Mouse (Mus musculus): ENCODE measurements around the gene Tbcb. TPM values are rescaled to one million over a fixed set of nuclear protein-coding genes. Genes with fewer than 3 reads are reported as not detected.
"Not testable (repeated sequence)": the region's sequence is repeated elsewhere in the genome, so short reads cannot be mapped to it uniquely, and the experiment has no call there.

The Tbcb gene
- polyA plus RNA-seq, 1 experiment = 73.2 TPM

GRCm38 (mm10) chr7:30188344-30189115 lies 43.5 kb downstream of the Tbcb start:
- TF ChIP-seq GATA1 (IDR thresholded peaks at IDR 0.05; ENCODE audit: borderline replicate concordance, low read length) (no peak), FLI1 (IDR thresholded peaks at IDR 0.05; ENCODE audit: low read length) (no peak)
- peaks cover 48% of the 10 kb centered on the region for H3K4me1 ChIP-seq
- H3K36me3 ChIP-seq (replicated peaks; ENCODE audit: low read length) = peaks cover 90% of the 10 kb centered on the region
- peak overlapping the region; percentile 6 for H3K4me3 ChIP-seq (replicated peaks)
- no peaks in the 10 kb centered on the region for H3K9me3 ChIP-seq
- H3K27me3 ChIP-seq (replicated peaks) = no peaks in the 10 kb centered on the region

- Histone ChIP-seq H3K4me3 (replicated peaks) (peak overlapping the region; percentile 86), H3K9me3 (no peaks in the 10 kb centered on the region), H3K4me1 (peaks cover 38% of the 10 kb centered on the region), H3K36me3 (replicated peaks; ENCODE audit: low read length) (peaks cover 63% of the 10 kb centered on the region), H3K27me3 (replicated peaks) (no peaks in the 10 kb centered on the region)
- no peak for TF ChIP-seq FLI1 (IDR thresholded peaks at IDR 0.05; ENCODE audit: low read length)
- no peak for TF ChIP-seq GATA1 (IDR thresholded peaks at IDR 0.05; ENCODE audit: borderline replicate concordance, low read length)
These were observed 47.3 kb downstream of the Tbcb start for GRCm38 (mm10) chr7:30184641-30185348.

- TF ChIP-seq GATA1 (IDR thresholded peaks at IDR 0.05; ENCODE audit: borderline replicate concordance, low read length) (peak; percentile 13; the same call in 1 of the 3 replicates), FLI1 (IDR thresholded peaks at IDR 0.05; ENCODE audit: low read length) (no peak)
- Histone ChIP-seq H3K4me3 (replicated peaks) (peak within 1 kb of the TSS; percentile 86), H3K27me3 (replicated peaks) (no peaks in the 10 kb centered on the region), H3K9me3 (no peaks in the 10 kb centered on the region), H3K4me1 (peaks cover 38% of the 10 kb centered on the region), H3K36me3 (replicated peaks; ENCODE audit: low read length) (peaks cover 56% of the 10 kb centered on the region)
These were observed 48.2 kb downstream of the Tbcb start, which contains the start of gene Cox7a1 for GRCm38 (mm10) chr7:30183879-30184289. Gene Cox7a1 (plus strand): TSS chr7:30184144.

- H3K36me3 ChIP-seq (replicated peaks; ENCODE audit: low read length) = peaks cover 56% of the 10 kb centered on the region
- H3K4me3 ChIP-seq (replicated peaks); H3K27me3 ChIP-seq (replicated peaks); H3K9me3 ChIP-seq: not testable (repeated sequence)
- H3K4me1 ChIP-seq = peaks cover 31% of the 10 kb centered on the region
These were observed 48.9 kb downstream of the Tbcb start for GRCm38 (mm10) chr7:30183189-30183588.

GRCm38 (mm10) chr7:30181929-30182328 lies 50.1 kb downstream of the Tbcb start:
- not testable (repeated sequence) for H3K9me3 ChIP-seq; H3K4me3 ChIP-seq (replicated peaks); H3K27me3 ChIP-seq (replicated peaks)
- Histone ChIP-seq H3K4me1 (peaks cover 27% of the 10 kb centered on the region), H3K36me3 (replicated peaks; ENCODE audit: low read length) (peaks cover 51% of the 10 kb centered on the region)

GRCm38 (mm10) chr7:30181308-30181707 lies 50.8 kb downstream of the Tbcb start:
- no peak for TF ChIP-seq FLI1 (IDR thresholded peaks at IDR 0.05; ENCODE audit: low read length)
- H3K4me3 ChIP-seq (replicated peaks) = no peak overlapping the region
- H3K27me3 ChIP-seq (replicated peaks) = no peaks in the 10 kb centered on the region
- peaks cover 30% of the 10 kb centered on the region for H3K4me1 ChIP-seq
- H3K9me3 ChIP-seq = no peaks in the 10 kb centered on the region
- H3K36me3 ChIP-seq (replicated peaks; ENCODE audit: low read length) = peaks cover 50% of the 10 kb centered on the region

- TF ChIP-seq GATA1 (IDR thresholded peaks at IDR 0.05; ENCODE audit: borderline replicate concordance, low read length) = no peak
- TF ChIP-seq FLI1 (IDR thresholded peaks at IDR 0.05; ENCODE audit: low read length) = no peak
- Histone ChIP-seq H3K9me3 (no peaks in the 10 kb centered on the region), H3K4me1 (peaks cover 13% of the 10 kb centered on the region), H3K4me3 (replicated peaks) (no peak overlapping the region), H3K27me3 (replicated peaks) (no peaks in the 10 kb centered on the region), H3K36me3 (replicated peaks; ENCODE audit: low read length) (peaks cover 46% of the 10 kb centered on the region)
These were observed 53.8 kb downstream of the Tbcb start for GRCm38 (mm10) chr7:30178256-30178655.

GRCm38 (mm10) chr7:30176474-30176873 lies 55.6 kb downstream of the Tbcb start:
- no peak for TF ChIP-seq GATA1 (IDR thresholded peaks at IDR 0.05; ENCODE audit: borderline replicate concordance, low read length)
- no peak for TF ChIP-seq FLI1 (IDR thresholded peaks at IDR 0.05; ENCODE audit: low read length)
- Histone ChIP-seq H3K27me3 (replicated peaks) (no peaks in the 10 kb centered on the region), H3K4me1 (peaks cover 10% of the 10 kb centered on the region), H3K9me3 (no peaks in the 10 kb centered on the region), H3K4me3 (replicated peaks) (peak overlapping the region; percentile 23), H3K36me3 (replicated peaks; ENCODE audit: low read length) (peaks cover 39% of the 10 kb centered on the region)

Other genes with a start within 250 kb of the Tbcb start
- gene Zfp568, start 248.3 kb downstream of the Tbcb start, polyA plus RNA-seq (2012; ENCODE audit: insufficient read depth, low replicate concordance) = 0.43 and 0.93 TPM in 2 replicates
- not detected in 2 replicates for gene Zfp14, start 180.9 kb downstream of the Tbcb start, polyA plus RNA-seq (2012; ENCODE audit: insufficient read depth, low replicate concordance)
- 0.21 TPM in 1 of 2 replicates, not detected in the other for gene Zfp82, start 159.4 kb downstream of the Tbcb start, polyA plus RNA-seq (2012; ENCODE audit: insufficient read depth, low replicate concordance)
- not detected in 2 replicates for gene Gm26920, start 141.9 kb downstream of the Tbcb start, polyA plus RNA-seq (2012; ENCODE audit: insufficient read depth, low replicate concordance)
- 0.37 TPM in 1 of 2 replicates, not detected in the other for gene Zfp566, start 141.7 kb downstream of the Tbcb start, polyA plus RNA-seq (2012; ENCODE audit: insufficient read depth, low replicate concordance)
- gene Zfp260, start 137.5 kb downstream of the Tbcb start, polyA plus RNA-seq (2012; ENCODE audit: insufficient read depth, low replicate concordance) = 0.26 TPM in 1 of 2 replicates, not detected in the other
- gene Zfp382, start 110.3 kb downstream of the Tbcb start, polyA plus RNA-seq (2012; ENCODE audit: insufficient read depth, low replicate concordance) = not detected in 2 replicates
- gene Zfp146, start 62.5 kb downstream of the Tbcb start, polyA plus RNA-seq (2012; ENCODE audit: insufficient read depth, low replicate concordance) = 2.6 TPM in 1 of 2 replicates, not detected in the other
- gene Cox7a1, start 48.1 kb downstream of the Tbcb start, polyA plus RNA-seq (2012; ENCODE audit: insufficient read depth, low replicate concordance) = 2.4 TPM in 1 of 2 replicates, not detected in the other
- 122 and 208 TPM in 2 replicates for gene Capns1, start 33.5 kb downstream of the Tbcb start, polyA plus RNA-seq (2012; ENCODE audit: insufficient read depth, low replicate concordance)
- gene Polr2i, start 324 bp downstream of the Tbcb start, polyA plus RNA-seq (2012; ENCODE audit: insufficient read depth, low replicate concordance) = 13.7 and 67.3 TPM in 2 replicates
- gene Ovol3, start 3.5 kb upstream of the Tbcb start, polyA plus RNA-seq (2012; ENCODE audit: insufficient read depth, low replicate concordance) = not detected in 2 replicates
- not detected in 2 replicates for gene Thap8, start 47.8 kb upstream of the Tbcb start, polyA plus RNA-seq (2012; ENCODE audit: insufficient read depth, low replicate concordance)
- gene Wdr62, start 48.1 kb upstream of the Tbcb start, polyA plus RNA-seq (2012; ENCODE audit: insufficient read depth, low replicate concordance) = 35.7 and 93.0 TPM in 2 replicates
- gene Clip3, start 59.5 kb upstream of the Tbcb start, polyA plus RNA-seq (2012; ENCODE audit: insufficient read depth, low replicate concordance) = 0.34 TPM in 1 of 2 replicates, not detected in the other
- gene Alkbh6, start 76.4 kb upstream of the Tbcb start, polyA plus RNA-seq (2012; ENCODE audit: insufficient read depth, low replicate concordance) = 78.7 and 108 TPM in 2 replicates
- gene Syne4, start 82.5 kb upstream of the Tbcb start, polyA plus RNA-seq (2012; ENCODE audit: insufficient read depth, low replicate concordance) = 2.6 TPM in 1 of 2 replicates, not detected in the other
- gene E130208F15Rik, start 89.5 kb upstream of the Tbcb start, polyA plus RNA-seq (2012; ENCODE audit: insufficient read depth, low replicate concordance) = 0.25 TPM in 1 of 2 replicates, not detected in the other
- gene Sdhaf1, start 91.6 kb upstream of the Tbcb start, polyA plus RNA-seq (2012; ENCODE audit: insufficient read depth, low replicate concordance) = 9.8 and 13.7 TPM in 2 replicates
- gene Lrfn3, start 130.5 kb upstream of the Tbcb start, polyA plus RNA-seq (2012; ENCODE audit: insufficient read depth, low replicate concordance) = not detected in 2 replicates
- 20.9 and 273 TPM in 2 replicates for gene Tyrobp, start 181.5 kb upstream of the Tbcb start, polyA plus RNA-seq (2012; ENCODE audit: insufficient read depth, low replicate concordance)
- 11.1 and 14.2 TPM in 2 replicates for gene Hcst, start 187.6 kb upstream of the Tbcb start, polyA plus RNA-seq (2012; ENCODE audit: insufficient read depth, low replicate concordance)
- gene Nfkbid, start 189.5 kb upstream of the Tbcb start, polyA plus RNA-seq (2012; ENCODE audit: insufficient read depth, low replicate concordance) = 8.3 and 10.0 TPM in 2 replicates
- gene Aplp1, start 213.3 kb upstream of the Tbcb start, polyA plus RNA-seq (2012; ENCODE audit: insufficient read depth, low replicate concordance) = 2.1 and 5.5 TPM in 2 replicates
- not detected in 2 replicates for gene Kirrel2, start 225.4 kb upstream of the Tbcb start, polyA plus RNA-seq (2012; ENCODE audit: insufficient read depth, low replicate concordance)
- not detected in 2 replicates for gene Nphs1, start 226.0 kb upstream of the Tbcb start, polyA plus RNA-seq (2012; ENCODE audit: insufficient read depth, low replicate concordance)

Data from megakaryocyte, embryonic 14.5 days (primary cell).